Comparison of ENCODE assay signal across 12 mouse cellular contexts in genomic region chr9:57688158-57688557, GRCm38 (mm10). TPM values are rescaled to one million over a fixed set of nuclear protein-coding genes. Genes with fewer than 3 reads are reported as not detected.
DNase-seq lines count a peak whose midpoint lies in the region; ATAC-seq and TF ChIP-seq lines count a peak whose summit lies in the region.
"Had no signal": no experiment of that assay in that cellular context is flagged by ENCODE, and none has a peak within 500 bp of the region (broad histone marks: within the 10 kb centered on the region; RNA-seq: fewer than 3 reads in every experiment).

No protein-coding gene starts in this region.

- no peak overlapping the region for H3K9ac ChIP-seq in stomach, postnatal 0 days (ENCODE audit: low read length)
- H3K9ac ChIP-seq in forebrain, embryonic 16.5 days (replicated peaks; ENCODE audit: low read depth, low read length), result no peak overlapping the region

- H3K9me3 ChIP-seq in stomach, postnatal 0 days (ENCODE audit: control insufficient read depth, low read length), result no peaks in the 10 kb centered on the region
- H3K9me3 ChIP-seq in forebrain, embryonic 16.5 days (ENCODE audit: control insufficient read depth, low read length), result no peaks in the 10 kb centered on the region
- H3K9me3 ChIP-seq: heart, embryonic 10.5 days had no signal

- no peaks in the 10 kb centered on the region for H3K4me1 ChIP-seq in stomach, postnatal 0 days (replicated peaks; ENCODE audit: control insufficient read depth, insufficient read depth)
- H3K4me1 ChIP-seq in forebrain, embryonic 16.5 days (replicated peaks; ENCODE audit: control insufficient read depth, insufficient read depth, low read length), result no peaks in the 10 kb centered on the region
- H3K4me1 ChIP-seq: heart, embryonic 10.5 days had no signal

- no peaks in the 10 kb centered on the region for H3K36me3 ChIP-seq in stomach, postnatal 0 days (ENCODE audit: control insufficient read depth, insufficient read depth, low read length)
- no peaks in the 10 kb centered on the region for H3K36me3 ChIP-seq in forebrain, embryonic 16.5 days (ENCODE audit: control insufficient read depth, insufficient read depth)
- H3K36me3 ChIP-seq: heart, embryonic 10.5 days had no signal

- no peak overlapping the region for H3K4me3 ChIP-seq in stomach, postnatal 0 days (ENCODE audit: low read depth, low read length)
- H3K4me3 ChIP-seq in forebrain, embryonic 16.5 days (replicated peaks; ENCODE audit: low read length), result no peak overlapping the region
- H3K4me3 ChIP-seq: heart, embryonic 10.5 days; myocyte had no signal

- DNase-seq in embryo, embryonic 10.5 days (ENCODE audit: low spot score), result peak; percentile 23
- DNase-seq in embryo, embryonic 10 days (ENCODE audit: low spot score), result no peak
- DNase-seq in thymus, postnatal 14 days, result peak; percentile 49
- DNase-seq in thymus, postnatal 0 days (ENCODE audit: low spot score), result no peak
- peak; percentile 29 to 37 for DNase-seq in kidney, postnatal 4 days
- peak; percentile 33 for DNase-seq in stomach, postnatal 0 days (ENCODE audit: low spot score)
- DNase-seq in urinary bladder, postnatal 4 days (ENCODE audit: low spot score in 2 of 2), result no peak

- no peak for TF ChIP-seq EP300 in stomach, postnatal 0 days (optimal IDR thresholded peaks at IDR 0.05)

- H3K27ac ChIP-seq in stomach, postnatal 0 days (replicated peaks), result no peak overlapping the region
- no peak overlapping the region for H3K27ac ChIP-seq in forebrain, embryonic 16.5 days (ENCODE audit: low read length)
- H3K27ac ChIP-seq: heart, embryonic 10.5 days had no signal

- WGBS in stomach, postnatal 0 days, result 16% methylated on average over 2 of the region's 2 CpGs
- WGBS in forebrain, embryonic 16.5 days, result 56% methylated on average over 2 of the region's 2 CpGs

- H3K4me2 ChIP-seq in stomach, postnatal 0 days (replicated peaks; ENCODE audit: low read depth), result no peak overlapping the region
- H3K4me2 ChIP-seq in forebrain, embryonic 16.5 days (ENCODE audit: low read length), result no peak overlapping the region

- H3K27me3 ChIP-seq in stomach, postnatal 0 days (ENCODE audit: control insufficient read depth, insufficient read depth, low read length), result no peaks in the 10 kb centered on the region
- H3K27me3 ChIP-seq in forebrain, embryonic 16.5 days (replicated peaks; ENCODE audit: control insufficient read depth, insufficient read depth, low read length), result no peaks in the 10 kb centered on the region

- no peak for ATAC-seq in stomach, postnatal 0 days (ENCODE audit: low FRiP score, low TSS enrichment)
- ATAC-seq in forebrain, embryonic 16.5 days, result no peak

- peak; percentile 62 for TF ChIP-seq CTCF in stomach, postnatal 0 days (IDR thresholded peaks at IDR 0.05; ENCODE audit: low read depth)

RNA-seq across cellular contexts. Expression of gene Cyp1a1, which starts 0.4 kb away (rescaled TPM):
- polyA plus RNA-seq in thymus, postnatal 0 days (2015; fragmentation: Nextera tagmentation; extraction: Ambion mirVana), result 0.05 and 0.08 TPM in 2 replicates
- 0.07 and 0.11 TPM in 2 replicates for polyA plus RNA-seq in stomach, postnatal 0 days (2015; fragmentation: Nextera tagmentation; extraction: Ambion mirVana)
- 0.12 and 0.18 TPM in 2 replicates for polyA plus RNA-seq in forebrain, embryonic 16.5 days (2015; fragmentation: Nextera tagmentation; extraction: Ambion mirVana)
- polyA plus RNA-seq: embryonic facial prominence, embryonic 11.5 days; heart, embryonic 10.5 days; limb, embryonic 11.5 days; myocyte had no signal

RNA-seq across cellular contexts. Expression of gene Cyp1a2, which starts 4.7 kb away (rescaled TPM):
- 0.37 and 1.1 TPM in 2 replicates for polyA plus RNA-seq in thymus, postnatal 0 days (2015; fragmentation: Nextera tagmentation; extraction: Ambion mirVana)
- not detected in 2 replicates for polyA plus RNA-seq in stomach, postnatal 0 days (2015; fragmentation: Nextera tagmentation; extraction: Ambion mirVana)
- polyA plus RNA-seq in forebrain, embryonic 16.5 days (2015; fragmentation: Nextera tagmentation; extraction: Ambion mirVana), result not detected in 2 replicates
- polyA plus RNA-seq: embryonic facial prominence, embryonic 11.5 days; heart, embryonic 10.5 days; limb, embryonic 11.5 days; myocyte had no signal

RNA-seq across cellular contexts. Expression of gene Edc3, which starts 20.2 kb away (rescaled TPM):
- polyA plus RNA-seq in thymus, postnatal 0 days (2015; fragmentation: Nextera tagmentation; extraction: Ambion mirVana), result 38.2 and 39.4 TPM in 2 replicates
- 13.6 and 15.2 TPM in 2 replicates for polyA plus RNA-seq in stomach, postnatal 0 days (2015; fragmentation: Nextera tagmentation; extraction: Ambion mirVana)
- 37.0 and 39.2 TPM in 2 replicates for polyA plus RNA-seq in forebrain, embryonic 16.5 days (2015; fragmentation: Nextera tagmentation; extraction: Ambion mirVana)

RNA-seq across cellular contexts. Expression of gene Csk, which starts 34.7 kb away (rescaled TPM):
- 94.7 and 98.5 TPM in 2 replicates for polyA plus RNA-seq in thymus, postnatal 0 days (2015; fragmentation: Nextera tagmentation; extraction: Ambion mirVana)
- polyA plus RNA-seq in stomach, postnatal 0 days (2015; fragmentation: Nextera tagmentation; extraction: Ambion mirVana), result 20.7 and 23.9 TPM in 2 replicates
- polyA plus RNA-seq in forebrain, embryonic 16.5 days (2015; fragmentation: Nextera tagmentation; extraction: Ambion mirVana), result 38.5 and 39.6 TPM in 2 replicates

Comparison
In these comparisons a context has a peak if more than half of its experiments do, and no peak if none do; other contexts are left out.
1. DNase-seq: peak in embryo, embryonic 10.5 days (single experiment), thymus, postnatal 14 days (single experiment), kidney, postnatal 4 days (2 of 2) and stomach, postnatal 0 days (single experiment); none in embryo, embryonic 10 days (single experiment), thymus, postnatal 0 days (single experiment) and urinary bladder, postnatal 4 days (0 of 2).